Mouse (Mus musculus): Measurements from ENCODE around the gene Tgif1.
"Not testable (repeated sequence)": the region's sequence is repeated elsewhere in the genome, so short reads cannot be mapped to it uniquely, and the experiment has no call there.

DNA sequence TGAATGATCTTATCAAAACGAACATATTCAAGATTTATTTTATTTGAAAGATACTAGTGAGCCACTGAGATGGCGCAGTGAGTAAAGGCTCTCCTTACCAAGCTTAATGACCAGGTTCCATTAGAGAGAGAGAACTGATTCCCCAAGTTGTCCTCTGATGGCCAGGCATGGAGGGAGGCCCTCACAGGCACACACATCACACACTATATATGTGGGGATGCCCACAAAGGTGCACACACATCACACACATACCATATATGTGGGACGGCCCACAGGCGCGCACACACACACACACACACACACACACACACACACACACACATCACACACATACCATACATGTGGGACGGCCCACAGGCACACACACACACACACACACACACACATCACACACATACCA, 15.9 kb downstream of the Tgif1 start:
- TF ChIP-seq CTCF, EP300 (IDR thresholded peaks at IDR 0.05; ENCODE audit: low read depth): not testable (repeated sequence)

All from liver, postnatal 0 days (tissue).